Mouse (Mus musculus) stomach, adult 2 months (tissue): Measurements from ENCODE around the gene Specc1l. TPM values are rescaled to one million over a fixed set of nuclear protein-coding genes. Genes with fewer than 3 reads are reported as not detected.

Experiments used
- polyA plus RNA-seq: library from polyadenylated mRNA; depleted of rRNA; stranded (reverse); fragments of >200 nt; gene quantifications from 2 replicates; pipeline ENCODE4 v1.2.3, GENCODE M21; 2012; rRNA removed

Gene Specc1l
- 6.7 and 9.5 TPM in 2 replicates for polyA plus RNA-seq

DNA sequence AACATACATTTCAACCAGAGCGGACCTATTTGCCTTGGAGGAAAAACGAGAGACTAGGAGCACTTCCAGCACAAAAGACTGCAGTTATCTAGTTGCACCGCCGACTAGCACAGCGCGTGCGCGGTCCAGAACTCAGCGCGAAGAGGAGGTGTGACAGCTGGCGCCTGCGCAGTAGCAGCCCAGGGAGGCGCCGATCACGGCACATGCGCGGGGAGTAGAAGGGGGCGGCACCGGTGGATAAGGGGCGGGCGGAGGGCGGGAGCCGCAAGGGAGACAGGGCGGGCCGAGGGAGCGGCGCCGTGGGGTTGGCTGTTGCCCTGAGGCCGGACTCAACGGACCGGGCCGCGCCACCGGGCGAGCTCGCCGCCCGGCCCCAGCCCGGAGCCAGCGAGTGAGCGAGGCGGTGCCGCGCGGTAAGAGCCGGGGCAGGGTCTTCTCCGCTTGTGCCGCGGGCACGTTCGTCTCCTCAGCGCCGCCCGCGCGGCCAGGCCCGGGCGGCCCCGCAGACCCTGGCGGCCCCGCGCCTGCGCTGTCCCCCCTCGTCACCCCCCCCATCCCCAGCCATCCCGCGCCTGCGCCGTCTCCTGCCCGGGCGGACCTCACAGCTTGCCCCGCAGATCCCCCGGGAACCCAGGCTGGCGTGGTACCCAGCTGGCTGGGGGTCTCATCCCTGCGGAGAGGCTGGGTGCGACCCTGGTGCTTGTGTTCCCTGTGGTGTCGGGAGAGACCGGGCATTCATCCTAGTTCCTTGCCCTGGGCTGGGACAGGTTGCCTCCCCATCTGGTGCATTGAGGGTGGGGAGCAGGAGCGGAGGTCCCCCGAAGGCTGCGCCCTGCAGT lies at the start of gene Specc1l:
TSS of gene Specc1l (plus strand) at position 267 of the 839 bp plus-strand sequence.

DNA sequence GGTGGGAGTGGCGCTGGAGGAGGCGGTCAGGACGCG lies 104.8 kb downstream of the Specc1l start, which contains the start of gene Adora2a:
TSS of gene Adora2a (plus strand) at position 6 of the 36 bp plus-strand sequence.

Other genes with a start within 250 kb of the Specc1l start
- gene Gnaz, start 244.9 kb upstream of the Specc1l start, polyA plus RNA-seq = 2.8 and 3.2 TPM in 2 replicates
- 0.30 TPM in 1 of 2 replicates, not detected in the other for gene Rsph14, start 179.5 kb upstream of the Specc1l start, polyA plus RNA-seq
- gene Rab36, start 175.0 kb upstream of the Specc1l start, polyA plus RNA-seq = 2.7 and 3.1 TPM in 2 replicates
- gene Bcr, start 151.5 kb upstream of the Specc1l start, polyA plus RNA-seq = 8.1 and 9.7 TPM in 2 replicates
- 1.3 and 1.9 TPM in 2 replicates for gene Adora2a, start 104.8 kb downstream of the Specc1l start, polyA plus RNA-seq
- gene Upb1, start 189.0 kb downstream of the Specc1l start, polyA plus RNA-seq = 0.40 and 0.46 TPM in 2 replicates